Mouse (Mus musculus) adrenal gland, postnatal 36 days (tissue): ENCODE measurements around the gene Oscp1. TPM values are rescaled to one million over a fixed set of nuclear protein-coding genes. Genes with fewer than 3 reads are reported as not detected.
"Not testable (repeated sequence)": the region's sequence is repeated elsewhere in the genome, so short reads cannot be mapped to it uniquely, and the experiment has no call there.

ENCODE experiments used
- DNase-seq, 2 experiments: peaks; one replicate each; pipeline ENCODE4 v3.0.0; 2021; ENCODE audit warnings: mixed read lengths in 1 of 2
- total RNA-seq, 2 experiments: library from RNA; stranded (reverse); gene quantifications; 2 replicates each; pipeline ENCODE4 v1.2.3; 2021

Gene Oscp1
- total RNA-seq, 2 experiments from 2014 or later: 9.7 to 15.2 TPM

GRCm38 (mm10) chr4:126083021-126083420, 24.7 kb downstream of the Oscp1 start:
- DNase-seq: no peak

- DNase-seq: no peak
Observed at GRCm38 (mm10) chr4:126084382-126084781, 26.0 kb downstream of the Oscp1 start.

GRCm38 (mm10) chr4:126085996-126086576, 27.7 kb downstream of the Oscp1 start:
- DNase-seq: peak; percentile 84 to 87

- no peak for DNase-seq
Observed at GRCm38 (mm10) chr4:126090101-126090847, 31.9 kb downstream of the Oscp1 start.

GRCm38 (mm10) chr4:126090848-126091124, 32.4 kb downstream of the Oscp1 start:
- no peak for DNase-seq

GRCm38 (mm10) chr4:126091873-126092272, 33.5 kb downstream of the Oscp1 start:
- DNase-seq: no peak

- DNase-seq: not testable (repeated sequence)
Observed at GRCm38 (mm10) chr4:126095622-126096430, 37.5 kb downstream of the Oscp1 start.

GRCm38 (mm10) chr4:126096464-126097111, 38.2 kb downstream of the Oscp1 start, which contains the start of gene Lsm10:
Gene Lsm10 (plus strand): TSS chr4:126096623.
- peak; percentile 96 to 98 for DNase-seq

GRCm38 (mm10) chr4:126097711-126098253, 39.4 kb downstream of the Oscp1 start:
- DNase-seq: peak in 1 of 2 experiments; percentile 52

GRCm38 (mm10) chr4:126099365-126099764, 41.0 kb downstream of the Oscp1 start:
- DNase-seq: no peak

GRCm38 (mm10) chr4:126100764-126101163, 42.4 kb downstream of the Oscp1 start:
- no peak for DNase-seq

GRCm38 (mm10) chr4:126102061-126102841, 43.9 kb downstream of the Oscp1 start:
- DNase-seq: peak; percentile 42 to 54

- peak; percentile 96 for DNase-seq
Observed at GRCm38 (mm10) chr4:126103057-126103581, 44.8 kb downstream of the Oscp1 start.

GRCm38 (mm10) chr4:126103590-126104068, 45.3 kb downstream of the Oscp1 start, which contains the start of gene Stk40:
Gene Stk40 (plus strand): TSS chr4:126103957.
- peak; percentile 96 for DNase-seq

- DNase-seq: peak; percentile 41 to 42
Observed at GRCm38 (mm10) chr4:126104261-126105075, 46.1 kb downstream of the Oscp1 start.

- peak in 1 of 2 experiments; percentile 31 for DNase-seq
Observed at GRCm38 (mm10) chr4:126105131-126105783, 46.9 kb downstream of the Oscp1 start.

GRCm38 (mm10) chr4:126108061-126108740, 49.8 kb downstream of the Oscp1 start:
- DNase-seq: peak; percentile 37 to 72

- DNase-seq: peak; percentile 59 to 60
Observed at GRCm38 (mm10) chr4:126109613-126110373, 51.4 kb downstream of the Oscp1 start.
